Mouse (Mus musculus) B cell, adult 2 months (primary cell): ENCODE data around the gene Prkaa1.
A peak's percentile ranks its signal among the peaks of the same experiment; 100 is the strongest.

Experiments used
- DNase-seq, 2 experiments: peaks; one replicate each; pipeline ENCODE4 v3.0.0; 2022

Prkaa1 gene

GRCm38 (mm10) chr15:5184668-5185330 is 41.1 kb downstream of the Prkaa1 start:
- peak; percentile 33 to 46 for DNase-seq

GRCm38 (mm10) chr15:5185366-5186292 is 42.0 kb downstream of the Prkaa1 start, which contains the start of gene Ttc33:
TSS of gene Ttc33 (plus strand) at chr15:5185525.
- peak; percentile 74 to 76 for DNase-seq

GRCm38 (mm10) chr15:5186293-5186675 is 42.6 kb downstream of the Prkaa1 start:
- no peak for DNase-seq

GRCm38 (mm10) chr15:5187116-5187515 is 43.5 kb downstream of the Prkaa1 start:
- no peak for DNase-seq

- peak; percentile 23 to 31 for DNase-seq
Measured at GRCm38 (mm10) chr15:5188029-5188428, 44.4 kb downstream of the Prkaa1 start.

- peak in 1 of 2 experiments; percentile 11 for DNase-seq
Measured at GRCm38 (mm10) chr15:5189504-5190093, 45.9 kb downstream of the Prkaa1 start.

- DNase-seq = peak in 1 of 2 experiments; percentile 5
Measured at GRCm38 (mm10) chr15:5193833-5194232, 50.2 kb downstream of the Prkaa1 start.

- no peak for DNase-seq
Measured at GRCm38 (mm10) chr15:5194446-5194845, 50.8 kb downstream of the Prkaa1 start.

GRCm38 (mm10) chr15:5194931-5195330 is 51.3 kb downstream of the Prkaa1 start:
- DNase-seq = no peak

- DNase-seq = no peak
Measured at GRCm38 (mm10) chr15:5195987-5196514, 52.4 kb downstream of the Prkaa1 start.

- DNase-seq = no peak
Measured at GRCm38 (mm10) chr15:5196691-5197090, 53.0 kb downstream of the Prkaa1 start.

- DNase-seq = no peak
Measured at GRCm38 (mm10) chr15:5205222-5205621, 61.6 kb downstream of the Prkaa1 start.

- no peak for DNase-seq
Measured at GRCm38 (mm10) chr15:5209116-5209515, 65.5 kb downstream of the Prkaa1 start.

- no peak for DNase-seq
Measured at GRCm38 (mm10) chr15:5220491-5220890, 76.8 kb downstream of the Prkaa1 start.

GRCm38 (mm10) chr15:5230746-5231145 is 87.1 kb downstream of the Prkaa1 start:
- DNase-seq = peak; percentile 24 to 35
